Mouse (Mus musculus) mature B cell (primary cell): ENCODE measurements around the gene Rnf31.

ENCODE experiments used
- in situ Hi-C: fragments of 300-500 bp; cut with MboI; formaldehyde crosslinking; loops from 2 replicates; pipeline ENCODE4 v1.14.3; 2019

Gene Rnf31

GRCm38 (mm10) chr14:55604823-55605222, 13.3 kb downstream of the Rnf31 start:
- in situ Hi-C loops: no loop called here

GRCm38 (mm10) chr14:55605743-55606459, 14.4 kb downstream of the Rnf31 start:
- in situ Hi-C loops: no loop called here

GRCm38 (mm10) chr14:55608339-55608738, 16.8 kb downstream of the Rnf31 start:
- in situ Hi-C loops: no loop called here

- in situ Hi-C loops: no loop called here
These were observed 21.8 kb downstream of the Rnf31 start for GRCm38 (mm10) chr14:55613346-55613745.

- in situ Hi-C loops: no loop called here
These were observed 23.2 kb downstream of the Rnf31 start for GRCm38 (mm10) chr14:55614565-55615178.

- in situ Hi-C loops: no loop called here
These were observed 24.4 kb downstream of the Rnf31 start for GRCm38 (mm10) chr14:55615876-55616275.

GRCm38 (mm10) chr14:55616844-55617243, 25.3 kb downstream of the Rnf31 start:
- in situ Hi-C loops: no loop called here

GRCm38 (mm10) chr14:55617822-55618221, 26.3 kb downstream of the Rnf31 start, which contains the start of gene Rec8:
Gene Rec8, plus strand, starts transcription at chr14:55618037.
- in situ Hi-C loops: no loop called here

GRCm38 (mm10) chr14:55618486-55619195, 27.1 kb downstream of the Rnf31 start:
- in situ Hi-C loops: no loop called here

- in situ Hi-C loops: no loop called here
These were observed 36.7 kb downstream of the Rnf31 start for GRCm38 (mm10) chr14:55628077-55628827.

- in situ Hi-C loops: no loop called here
These were observed 37.8 kb downstream of the Rnf31 start for GRCm38 (mm10) chr14:55629312-55629711.

GRCm38 (mm10) chr14:55634874-55635522, 43.5 kb downstream of the Rnf31 start:
- in situ Hi-C loops: loop anchor here (5.0 kb wide), 1 partner anchor 117 kb away; no protein-coding TSS in a partner anchor

GRCm38 (mm10) chr14:55635523-55636007, 44.1 kb downstream of the Rnf31 start, which contains the start of gene Ipo4:
Gene Ipo4, minus strand, starts transcription at chr14:55635957.
- in situ Hi-C loops: loop anchor here (5.0 kb wide), 1 partner anchor 117 kb away; no protein-coding TSS in a partner anchor

- in situ Hi-C loops: loop anchor here (5.0 kb wide), 1 partner anchor 115 kb away; no protein-coding TSS in a partner anchor
These were observed 46.3 kb downstream of the Rnf31 start, which contains the start of gene Gm49378 for GRCm38 (mm10) chr14:55637795-55638194. Gene Gm49378, minus strand, starts transcription at chr14:55637895.

- in situ Hi-C loops: no loop called here
These were observed 49.3 kb downstream of the Rnf31 start for GRCm38 (mm10) chr14:55640816-55641215.

GRCm38 (mm10) chr14:55641291-55641690, 49.8 kb downstream of the Rnf31 start:
- in situ Hi-C loops: no loop called here

GRCm38 (mm10) chr14:55642679-55643059, 51.2 kb downstream of the Rnf31 start:
- in situ Hi-C loops: no loop called here

GRCm38 (mm10) chr14:55643060-55643907, 51.8 kb downstream of the Rnf31 start, which contains the start of gene Tm9sf1:
Gene Tm9sf1, minus strand, starts transcription at chr14:55643806.
- in situ Hi-C loops: no loop called here

- in situ Hi-C loops: no loop called here
These were observed 52.9 kb downstream of the Rnf31 start for GRCm38 (mm10) chr14:55644261-55644888.
